Mouse (Mus musculus): Measurements from ENCODE around the gene Hist1h1b. TPM values are rescaled to one million over a fixed set of nuclear protein-coding genes. Genes with fewer than 3 reads are reported as not detected.
"Not testable (repeated sequence)": the region's sequence is repeated elsewhere in the genome, so short reads cannot be mapped to it uniquely, and the experiment has no call there.

Gene Hist1h1b
- polyA plus RNA-seq, 1 experiment, result 1.6 TPM

GRCm38 (mm10) chr13:21786189-21786898 is 5.9 kb upstream of the Hist1h1b start:
- peak overlapping the region; percentile 18 for H3K4me3 ChIP-seq (ENCODE audit: insufficient read depth, poor library complexity, severe bottlenecking)
- TF ChIP-seq CEBPB (IDR thresholded peaks at IDR 0.05; ENCODE audit: low read depth) (no peak), CTCF (IDR thresholded peaks at IDR 0.05; ENCODE audit: control insufficient read depth, insufficient read depth, insufficient read length) (no peak), MAX (IDR thresholded peaks at IDR 0.05) (no peak), MYOG (IDR thresholded peaks at IDR 0.05; ENCODE audit: control insufficient read depth, extremely low read depth, insufficient read length) (no peak), FOSL1 (IDR thresholded peaks at IDR 0.05; ENCODE audit: insufficient read depth, low read length, poor library complexity, severe bottlenecking) (no peak), MYOD1 (IDR thresholded peaks at IDR 0.05; ENCODE audit: control insufficient read depth, insufficient read length, low read depth) (no peak), USF1 (IDR thresholded peaks at IDR 0.05; ENCODE audit: low read depth) (no peak)
- no peaks in the 10 kb centered on the region for H3K36me3 ChIP-seq (ENCODE audit: control insufficient read depth, insufficient read depth)
- peak overlapping the region; percentile 59 for H3ac ChIP-seq (ENCODE audit: control insufficient read depth, insufficient read length, low read depth)
- H3K79me3 ChIP-seq (ENCODE audit: low read depth), result no peaks in the 10 kb centered on the region
- H3K27me3 ChIP-seq (ENCODE audit: control insufficient read depth, insufficient read depth, insufficient read length), result no peaks in the 10 kb centered on the region
- no peaks in the 10 kb centered on the region for H3K79me2 ChIP-seq (ENCODE audit: control insufficient read depth, insufficient read depth)

- Histone ChIP-seq H3K79me2 (ENCODE audit: control insufficient read depth, insufficient read depth) (no peaks in the 10 kb centered on the region), H3K79me3 (ENCODE audit: low read depth) (no peaks in the 10 kb centered on the region), H3ac (ENCODE audit: control insufficient read depth, insufficient read length, low read depth) (no peak overlapping the region), H3K4me3 (ENCODE audit: insufficient read depth, poor library complexity, severe bottlenecking) (no peak overlapping the region), H3K27me3 (ENCODE audit: control insufficient read depth, insufficient read depth, insufficient read length) (no peaks in the 10 kb centered on the region), H3K36me3 (ENCODE audit: control insufficient read depth, insufficient read depth) (no peaks in the 10 kb centered on the region)
- TF ChIP-seq FOSL1 (IDR thresholded peaks at IDR 0.05; ENCODE audit: insufficient read depth, low read length, poor library complexity, severe bottlenecking) (no peak), CTCF (IDR thresholded peaks at IDR 0.05; ENCODE audit: control insufficient read depth, insufficient read depth, insufficient read length) (no peak), CEBPB (IDR thresholded peaks at IDR 0.05; ENCODE audit: low read depth) (no peak), MYOD1 (IDR thresholded peaks at IDR 0.05; ENCODE audit: control insufficient read depth, insufficient read length, low read depth) (no peak), USF1 (IDR thresholded peaks at IDR 0.05; ENCODE audit: low read depth) (no peak)
Measured at GRCm38 (mm10) chr13:21784311-21784710, 3.9 kb upstream of the Hist1h1b start.

- H3ac ChIP-seq (ENCODE audit: control insufficient read depth, insufficient read length, low read depth), result peak overlapping the region; percentile 64
- TF ChIP-seq CEBPB (IDR thresholded peaks at IDR 0.05; ENCODE audit: low read depth) (no peak), USF1 (IDR thresholded peaks at IDR 0.05; ENCODE audit: low read depth) (no peak), MYOD1 (IDR thresholded peaks at IDR 0.05; ENCODE audit: control insufficient read depth, insufficient read length, low read depth) (no peak), CTCF (IDR thresholded peaks at IDR 0.05; ENCODE audit: control insufficient read depth, insufficient read depth, insufficient read length) (no peak), MYOG (IDR thresholded peaks at IDR 0.05; ENCODE audit: control insufficient read depth, extremely low read depth, insufficient read length) (no peak), FOSL1 (IDR thresholded peaks at IDR 0.05; ENCODE audit: insufficient read depth, low read length, poor library complexity, severe bottlenecking) (no peak), MAX (IDR thresholded peaks at IDR 0.05) (no peak)
- H3K79me2 ChIP-seq (ENCODE audit: control insufficient read depth, insufficient read depth), result no peaks in the 10 kb centered on the region
- no peaks in the 10 kb centered on the region for H3K36me3 ChIP-seq (ENCODE audit: control insufficient read depth, insufficient read depth)
- H3K79me3 ChIP-seq (ENCODE audit: low read depth), result no peaks in the 10 kb centered on the region
- no peak overlapping the region for H3K4me3 ChIP-seq (ENCODE audit: insufficient read depth, poor library complexity, severe bottlenecking)
- H3K27me3 ChIP-seq (ENCODE audit: control insufficient read depth, insufficient read depth, insufficient read length), result no peaks in the 10 kb centered on the region
Measured at GRCm38 (mm10) chr13:21783734-21784161, 3.3 kb upstream of the Hist1h1b start.

GRCm38 (mm10) chr13:21783255-21783617 is 2.8 kb upstream of the Hist1h1b start, which contains the start of gene Hist1h3i:
Gene Hist1h3i, minus strand, starts transcription at chr13:21783370.
- Histone ChIP-seq H3K79me2 (ENCODE audit: control insufficient read depth, insufficient read depth) (no peaks in the 10 kb centered on the region), H3K27me3 (ENCODE audit: control insufficient read depth, insufficient read depth, insufficient read length) (no peaks in the 10 kb centered on the region), H3K36me3 (ENCODE audit: control insufficient read depth, insufficient read depth) (no peaks in the 10 kb centered on the region), H3K4me3 (ENCODE audit: insufficient read depth, poor library complexity, severe bottlenecking) (peak within 1 kb of the TSS; percentile 8), H3K79me3 (ENCODE audit: low read depth) (no peaks in the 10 kb centered on the region), H3ac (ENCODE audit: control insufficient read depth, insufficient read length, low read depth) (peak within 1 kb of the TSS; percentile 64)
- TF ChIP-seq MYOG (IDR thresholded peaks at IDR 0.05; ENCODE audit: control insufficient read depth, extremely low read depth, insufficient read length), result no peak
- TF ChIP-seq CEBPB (IDR thresholded peaks at IDR 0.05; ENCODE audit: low read depth), result no peak
- no peak for TF ChIP-seq CTCF (IDR thresholded peaks at IDR 0.05; ENCODE audit: control insufficient read depth, insufficient read depth, insufficient read length)
- no peak for TF ChIP-seq USF1 (IDR thresholded peaks at IDR 0.05; ENCODE audit: low read depth)
- no peak for TF ChIP-seq MYOD1 (IDR thresholded peaks at IDR 0.05; ENCODE audit: control insufficient read depth, insufficient read length, low read depth)
- no peak for TF ChIP-seq MAX (IDR thresholded peaks at IDR 0.05)
- no peak for TF ChIP-seq FOSL1 (IDR thresholded peaks at IDR 0.05; ENCODE audit: insufficient read depth, low read length, poor library complexity, severe bottlenecking)

GRCm38 (mm10) chr13:21782361-21783254 is 2.2 kb upstream of the Hist1h1b start:
- not testable (repeated sequence) for H3K79me2 ChIP-seq (ENCODE audit: control insufficient read depth, insufficient read depth); H3K36me3 ChIP-seq (ENCODE audit: control insufficient read depth, insufficient read depth); H3K79me3 ChIP-seq (ENCODE audit: low read depth); H3K27me3 ChIP-seq (ENCODE audit: control insufficient read depth, insufficient read depth, insufficient read length)
- Histone ChIP-seq H3ac (ENCODE audit: control insufficient read depth, insufficient read length, low read depth) (peak overlapping the region; percentile 2), H3K4me3 (ENCODE audit: insufficient read depth, poor library complexity, severe bottlenecking) (peak overlapping the region; percentile 8)
- peak; percentile 13 for TF ChIP-seq CEBPB (IDR thresholded peaks at IDR 0.05; ENCODE audit: low read depth)

Data from C2C12 (cell line).